Mouse (Mus musculus): ENCODE results near the gene Dock1.

The Dock1 gene

GRCm38 (mm10) chr7:134696126-134696979 lies 25.9 kb downstream of the Dock1 start:
- DNase-seq (ENCODE audit: low read depth) = no peak

- no peak for DNase-seq (ENCODE audit: low read depth)
Measured at GRCm38 (mm10) chr7:134697479-134697878, 27.0 kb downstream of the Dock1 start.

- DNase-seq (ENCODE audit: low read depth) = no peak
Measured at GRCm38 (mm10) chr7:134698246-134698645, 27.8 kb downstream of the Dock1 start.

- no peak for DNase-seq (ENCODE audit: low read depth)
Measured at GRCm38 (mm10) chr7:134700001-134700400, 29.5 kb downstream of the Dock1 start.

GRCm38 (mm10) chr7:134702481-134702880 lies 32.0 kb downstream of the Dock1 start:
- no peak for DNase-seq (ENCODE audit: low read depth)

- no peak for DNase-seq (ENCODE audit: low read depth)
Measured at GRCm38 (mm10) chr7:134703704-134704103, 33.2 kb downstream of the Dock1 start.

GRCm38 (mm10) chr7:134709226-134709853 lies 38.9 kb downstream of the Dock1 start:
- no peak for DNase-seq (ENCODE audit: low read depth)

- no peak for DNase-seq (ENCODE audit: low read depth)
Measured at GRCm38 (mm10) chr7:134711576-134711975, 41.1 kb downstream of the Dock1 start.

GRCm38 (mm10) chr7:134719406-134719805 lies 49.0 kb downstream of the Dock1 start:
- no peak for DNase-seq (ENCODE audit: low read depth)

GRCm38 (mm10) chr7:134722361-134722760 lies 51.9 kb downstream of the Dock1 start:
- DNase-seq (ENCODE audit: low read depth) = no peak

GRCm38 (mm10) chr7:134722955-134723354 lies 52.5 kb downstream of the Dock1 start:
- no peak for DNase-seq (ENCODE audit: low read depth)

GRCm38 (mm10) chr7:134723509-134723908 lies 53.1 kb downstream of the Dock1 start:
- DNase-seq (ENCODE audit: low read depth) = no peak

GRCm38 (mm10) chr7:134724841-134725240 lies 54.4 kb downstream of the Dock1 start:
- DNase-seq (ENCODE audit: low read depth) = no peak

- DNase-seq (ENCODE audit: low read depth) = no peak
Measured at GRCm38 (mm10) chr7:134725551-134726529, 55.4 kb downstream of the Dock1 start.

- DNase-seq (ENCODE audit: low read depth) = no peak
Measured at GRCm38 (mm10) chr7:134726530-134727258, 56.2 kb downstream of the Dock1 start.

- DNase-seq (ENCODE audit: low read depth) = no peak
Measured at GRCm38 (mm10) chr7:134729348-134729747, 58.9 kb downstream of the Dock1 start.

- DNase-seq (ENCODE audit: low read depth) = no peak
Measured at GRCm38 (mm10) chr7:134730406-134731126, 60.1 kb downstream of the Dock1 start.

- DNase-seq (ENCODE audit: low read depth) = no peak
Measured at GRCm38 (mm10) chr7:134747059-134747458, 76.6 kb downstream of the Dock1 start.

GRCm38 (mm10) chr7:134748376-134748775 lies 77.9 kb downstream of the Dock1 start:
- DNase-seq (ENCODE audit: low read depth) = no peak

GRCm38 (mm10) chr7:134749613-134750012 lies 79.2 kb downstream of the Dock1 start:
- DNase-seq (ENCODE audit: low read depth) = no peak

GRCm38 (mm10) chr7:134751496-134751895 lies 81.0 kb downstream of the Dock1 start:
- DNase-seq (ENCODE audit: low read depth) = no peak

All from naive thymus-derived CD4-positive, alpha-beta T cell, adult 2 months (primary cell).